Mouse (Mus musculus) liver, embryonic 14.5 days (tissue): ENCODE data around the gene Denr. TPM values are rescaled to one million over a fixed set of nuclear protein-coding genes. Genes with fewer than 3 reads are reported as not detected.

Source experiments
- ATAC-seq: fragments of 200-750 bp; cut with Nextera tagmentation; 2 replicates; pipeline ENCODE4 v1.8.0; 2017; ENCODE audit warnings: moderate number of reproducible peaks, mild to moderate bottlenecking, moderate library complexity; ENCODE audit not compliant: insufficient read depth
- DNase-seq, 3 experiments: peaks; one replicate each; pipeline ENCODE4 v3.0.0-alpha.2; 2012 to 2013; ENCODE audit warnings: low read depth in 3 of 3, low spot score in 3 of 3
- H3K27ac ChIP-seq: fragments of 300-500 bp; sonication (generic); 2 replicates; pipeline ENCODE4 v1.5.1; 2014; ENCODE audit warnings: moderate library complexity, mild to moderate bottlenecking, control low read depth, inconsistent platforms
- H3K27me3 ChIP-seq: fragments of 300-500 bp; sonication (generic); 2 replicates; pipeline ENCODE4 v1.6.1; 2014; ENCODE audit warnings: mild to moderate bottlenecking, low read length, moderate library complexity; ENCODE audit not compliant: control insufficient read depth, insufficient read depth
- H3K36me3 ChIP-seq: fragments of 300-500 bp; sonication (generic); replicated peaks from 2 replicates; pipeline ENCODE4 v1.6.1; 2014; ENCODE audit warnings: low read depth; ENCODE audit not compliant: control insufficient read depth, insufficient read depth
- H3K4me1 ChIP-seq, 2 experiments: fragments of 200-500 bp in 1 of 2; fragments of 300-500 bp in 1 of 2; sonication (generic) in 1 of 2; replicated peaks; 2 replicates each; pipeline ENCODE4 v1.6.1; 2012 to 2014; ENCODE audit warnings: antibody characterized with exemption in 1 of 2, inconsistent platforms in 1 of 2, low read length in 1 of 2; ENCODE audit not compliant: control insufficient read depth in 2 of 2, insufficient read depth in 2 of 2
- H3K4me2 ChIP-seq: fragments of 300-500 bp; sonication (generic); 2 replicates; pipeline ENCODE4 v1.6.1; 2014; ENCODE audit warnings: low read depth, mild to moderate bottlenecking, control low read depth, moderate library complexity
- H3K4me3 ChIP-seq, 2 experiments: fragments of 200-500 bp in 1 of 2; fragments of 300-500 bp in 1 of 2; sonication (generic) in 1 of 2; 2 replicates each; pipeline ENCODE4 v1.5.1; 2012 to 2014; ENCODE audit warnings: low read depth in 2 of 2, low read length in 2 of 2, mild to moderate bottlenecking in 2 of 2, control low read depth in 1 of 2, inconsistent platforms in 1 of 2, moderate library complexity in 1 of 2; ENCODE audit not compliant: insufficient read depth in 1 of 2
- H3K9ac ChIP-seq: fragments of 300-500 bp; sonication (generic); replicated peaks from 2 replicates; pipeline ENCODE4 v1.6.1; 2014; ENCODE audit warnings: mild to moderate bottlenecking, control low read depth, moderate library complexity
- H3K9me3 ChIP-seq: fragments of 300-500 bp; sonication (generic); 2 replicates; pipeline ENCODE4 v1.6.1; 2016; ENCODE audit warnings: low read length, mixed read lengths; ENCODE audit not compliant: control insufficient read depth
- CTCF ChIP-seq: IDR thresholded peaks from 2 replicates; pipeline ENCODE4 v1.5.1; 2016; ENCODE audit warnings: antibody characterized with exemption, low read depth, control low read depth
- EP300 ChIP-seq: IDR thresholded peaks from 2 replicates; pipeline ENCODE4 v1.6.1; 2016; ENCODE audit warnings: antibody characterized with exemption, low read depth
- WGBS: fragments of 180-500 bp; shearing (Covaris S2); extraction: QIAGEN DNeasy Blood & Tissue Kit; methylation state at CpG from one replicate; pipeline ENCODE4 v1.1.7; 2014; ENCODE audit not compliant: insufficient replicate concordance; 5-methylcytosine and 5-hydroxymethylcytosine counted together
- polyA plus RNA-seq, 2 experiments: library from polyadenylated mRNA; depleted of rRNA in 1 of 2; stranded (reverse) in 1 of 2; unstranded in 1 of 2; fragments of >200 nt; fragmentation: Nextera tagmentation in 1 of 2; extraction: Ambion mirVana in 1 of 2; gene quantifications; 2 replicates each; pipeline versions ENCODE4 v1.2.1 to v1.2.3; 2012 to 2014

Gene Denr
- polyA plus RNA-seq, 2 experiments = 17.5 to 43.0 TPM

DNA sequence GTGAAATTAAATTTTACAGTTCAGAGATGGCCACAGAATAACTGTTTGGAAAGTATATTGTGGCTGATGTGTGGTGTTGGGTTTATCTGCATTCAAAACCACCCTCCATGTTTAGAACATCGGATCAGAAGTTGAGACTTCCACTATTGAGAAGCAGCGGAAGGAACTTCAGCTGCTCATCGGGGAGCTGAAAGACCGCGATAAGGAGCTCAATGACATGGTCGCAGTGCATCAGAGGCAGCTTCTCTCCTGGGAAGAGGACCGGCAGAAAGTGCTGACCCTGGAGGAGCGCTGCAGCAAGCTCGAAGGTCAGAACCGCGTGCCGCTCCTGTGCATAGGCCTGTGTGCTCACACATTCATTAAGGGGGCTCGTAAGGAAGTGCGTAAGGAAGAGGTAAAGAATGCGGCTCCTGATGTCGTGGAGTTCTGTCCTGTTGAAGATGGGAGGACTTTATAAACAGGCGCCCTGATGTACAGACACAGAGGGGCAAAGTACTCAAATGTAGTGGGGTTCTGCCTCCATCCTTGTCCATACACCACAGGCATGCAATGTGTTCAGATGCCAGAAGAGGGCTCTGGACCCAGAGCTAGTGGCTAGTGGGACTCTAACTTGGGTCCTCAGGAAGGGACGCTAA, 27.1 kb downstream of the Denr start:
- TF ChIP-seq CTCF (peak; percentile 76), EP300 (no peak)
- Histone ChIP-seq H3K36me3 (no peaks in the 10 kb centered on the region), H3K27me3 (no peaks in the 10 kb centered on the region), H3K4me2 (peak overlapping the region; percentile 67), H3K9me3 (no peaks in the 10 kb centered on the region), H3K27ac (peak overlapping the region; percentile 71), H3K4me1 (peaks cover 0 to 16% of the 10 kb centered on the region in 2 experiments), H3K4me3 (peak overlapping the region; percentile 34 to 54), H3K9ac (peak overlapping the region; percentile 27)
- DNase-seq (peak; percentile 28 to 56 (median 43)), ATAC-seq (peak; percentile 45; the same call in 1 of the 2 replicates)
- WGBS = 25% methylated on average over 18 of the region's 18 CpGs

DNA sequence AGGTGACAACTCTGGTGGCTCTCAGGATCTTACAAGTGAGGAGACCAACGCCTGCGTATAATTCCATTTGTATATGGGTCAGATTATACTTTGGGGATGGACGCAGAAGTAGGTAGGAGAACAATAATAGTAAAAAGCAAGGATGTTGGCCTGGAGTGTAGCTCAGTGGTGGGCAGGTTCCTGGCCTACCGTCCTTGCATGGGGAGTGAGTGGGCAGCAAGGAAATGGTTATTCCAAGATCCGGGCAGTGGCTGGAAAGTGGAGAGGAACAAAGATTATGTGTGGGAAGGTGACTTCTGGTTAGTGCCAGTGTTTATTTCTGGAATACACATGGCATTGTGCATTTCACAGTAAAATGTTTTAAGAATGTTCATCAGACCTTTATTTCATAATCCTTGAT, 29.0 kb downstream of the Denr start:
- H3K9me3 ChIP-seq = no peaks in the 10 kb centered on the region
- no peak overlapping the region for H3K4me3 ChIP-seq
- no peak overlapping the region for H3K4me2 ChIP-seq
- H3K36me3 ChIP-seq = no peaks in the 10 kb centered on the region
- H3K27me3 ChIP-seq = no peaks in the 10 kb centered on the region
- ATAC-seq = no peak
- no peak overlapping the region for H3K9ac ChIP-seq
- no peak for TF ChIP-seq CTCF
- TF ChIP-seq EP300 = no peak
- DNase-seq = no peak
- no peak overlapping the region for H3K27ac ChIP-seq
- WGBS = 80% methylated on average over 5 of the region's 5 CpGs
- peaks cover 0 to 16% of the 10 kb centered on the region in 2 experiments for H3K4me1 ChIP-seq

DNA sequence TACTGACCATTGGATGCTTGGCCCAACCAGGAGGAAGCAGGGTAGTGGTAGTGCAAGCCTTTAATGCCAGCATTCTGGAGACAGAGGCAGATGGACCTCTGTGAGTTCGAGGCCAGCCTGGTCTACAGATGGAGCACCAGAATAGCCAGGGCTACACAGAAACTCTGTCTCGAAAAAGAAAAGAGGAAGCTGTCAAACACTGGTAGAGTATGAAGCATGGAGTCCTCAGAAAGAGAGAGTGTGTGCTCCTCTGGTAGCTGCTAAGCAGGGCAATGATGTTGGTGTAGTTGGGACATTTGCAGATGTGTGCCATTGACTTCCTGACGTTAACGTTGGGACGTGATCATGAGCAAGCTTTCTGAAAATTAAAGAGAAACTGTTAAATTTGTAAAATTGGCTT, 31.5 kb downstream of the Denr start:
- Histone ChIP-seq H3K27ac (no peak overlapping the region), H3K4me2 (no peak overlapping the region), H3K36me3 (no peaks in the 10 kb centered on the region), H3K9ac (no peak overlapping the region), H3K27me3 (no peaks in the 10 kb centered on the region), H3K9me3 (no peaks in the 10 kb centered on the region), H3K4me3 (no peak overlapping the region), H3K4me1 (peaks cover 0 to 9% of the 10 kb centered on the region in 2 experiments; a peak in 3 of 4 replicates)
- 45% methylated on average over 5 of the region's 5 CpGs for WGBS
- TF ChIP-seq CTCF (no peak), EP300 (no peak)
- no peak for ATAC-seq
- no peak for DNase-seq

DNA sequence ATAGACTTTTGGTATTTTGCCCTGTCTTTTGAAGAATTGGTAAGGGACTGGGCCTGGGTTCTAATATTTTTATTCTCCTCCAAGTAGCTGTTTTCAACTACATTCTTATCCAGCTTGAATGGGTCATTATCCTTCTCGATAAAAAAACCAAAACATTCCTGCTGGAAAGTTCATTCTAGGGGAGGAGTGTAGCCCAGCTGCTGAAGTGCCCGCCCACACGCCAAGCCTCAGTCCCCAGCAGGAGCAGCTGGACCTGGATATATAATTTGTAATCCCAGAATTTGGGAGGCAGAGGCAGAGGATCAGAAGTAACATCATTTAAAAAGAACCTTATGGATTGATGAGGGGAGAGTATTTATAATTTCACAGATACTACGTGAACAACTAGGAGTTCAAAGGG, 39.6 kb downstream of the Denr start:
- no peak for DNase-seq
- Histone ChIP-seq H3K4me2 (no peak overlapping the region), H3K4me3 (no peak overlapping the region), H3K4me1 (peaks cover 0 to 4% of the 10 kb centered on the region in 2 experiments; a peak in 1 of 4 replicates), H3K27me3 (no peaks in the 10 kb centered on the region), H3K36me3 (no peaks in the 10 kb centered on the region), H3K9ac (no peak overlapping the region), H3K9me3 (no peaks in the 10 kb centered on the region), H3K27ac (no peak overlapping the region)
- TF ChIP-seq EP300 = no peak
- TF ChIP-seq CTCF = no peak
- 62% methylated on average over 4 of the region's 4 CpGs for WGBS
- ATAC-seq = no peak

DNA sequence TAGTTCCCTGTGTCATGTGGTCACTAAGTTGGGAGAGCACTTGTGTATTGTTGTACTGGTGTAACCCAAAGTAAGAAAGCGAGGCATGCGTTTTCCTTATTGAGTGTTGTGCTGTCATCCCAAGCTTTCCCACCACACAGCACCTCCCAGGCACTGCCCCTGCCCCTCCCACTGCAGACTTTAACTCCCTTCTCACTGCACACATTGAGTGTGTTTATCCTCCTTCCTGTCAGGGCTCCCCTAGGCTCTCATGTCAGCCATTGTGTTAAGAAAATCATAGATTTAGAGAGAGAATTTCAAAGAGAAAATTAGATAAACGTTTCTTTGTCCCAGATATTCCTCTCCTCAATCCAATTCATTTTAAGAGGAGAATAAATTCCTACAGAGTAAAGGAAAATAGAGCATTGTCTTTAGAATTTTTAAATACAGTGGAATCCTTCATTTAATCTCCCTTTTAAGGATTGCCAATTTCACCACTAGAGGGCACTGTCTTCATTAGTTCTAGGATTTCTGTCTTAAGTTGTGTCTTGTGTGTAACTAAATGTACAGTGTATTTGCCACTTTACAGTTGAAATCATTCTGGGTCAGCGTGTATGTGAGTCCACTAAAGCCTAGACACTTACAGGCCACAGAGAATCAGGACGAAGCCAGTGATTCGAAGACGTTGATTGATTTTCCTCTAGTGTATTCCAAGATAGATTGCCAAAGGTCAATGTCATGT, 40.2 kb downstream of the Denr start:
- Histone ChIP-seq H3K27me3 (no peaks in the 10 kb centered on the region), H3K27ac (no peak overlapping the region), H3K4me1 (peaks cover 0 to 4% of the 10 kb centered on the region in 2 experiments; a peak in 1 of 4 replicates), H3K36me3 (no peaks in the 10 kb centered on the region), H3K9ac (no peak overlapping the region), H3K4me3 (no peak overlapping the region), H3K9me3 (no peaks in the 10 kb centered on the region), H3K4me2 (no peak overlapping the region)
- ATAC-seq (no peak), DNase-seq (peak in 1 of 3 experiments; percentile 52)
- TF ChIP-seq EP300 (no peak), CTCF (peak; percentile 69)
- WGBS = 54% methylated on average over 7 of the region's 7 CpGs
